Mouse (Mus musculus) midbrain, embryonic 14.5 days (tissue): ENCODE measurements around the gene Tsen34. TPM values are rescaled to one million over a fixed set of nuclear protein-coding genes. Genes with fewer than 3 reads are reported as not detected.

Experiments used
- ATAC-seq: fragments of 200-750 bp; cut with Nextera tagmentation; 2 replicates; pipeline ENCODE4 v1.8.0; 2017; ENCODE audit warnings: moderate number of reproducible peaks, moderate library complexity; ENCODE audit not compliant: low FRiP score, low TSS enrichment
- DNase-seq: peaks from one replicate; pipeline ENCODE4 v3.0.0-alpha.2; 2015
- H3K27ac ChIP-seq: fragments of 300-500 bp; sonication (generic); replicated peaks from 2 replicates; pipeline ENCODE4 v1.5.1; 2014; ENCODE audit warnings: mild to moderate bottlenecking, low read depth, low read length, moderate library complexity
- H3K27me3 ChIP-seq: fragments of 300-500 bp; sonication (generic); 2 replicates; pipeline ENCODE4 v1.6.1; 2014; ENCODE audit warnings: low read length, control low read depth, mixed read lengths; ENCODE audit not compliant: control insufficient read depth, insufficient read depth
- H3K36me3 ChIP-seq: fragments of 300-500 bp; sonication (generic); 2 replicates; pipeline ENCODE4 v1.6.1; 2014; ENCODE audit warnings: low read length, control low read depth; ENCODE audit not compliant: control insufficient read depth, insufficient read depth
- H3K4me1 ChIP-seq: fragments of 300-500 bp; sonication (generic); 2 replicates; pipeline ENCODE4 v1.6.1; 2014; ENCODE audit warnings: mild to moderate bottlenecking, antibody characterized with exemption, low read length, control low read depth; ENCODE audit not compliant: control insufficient read depth, insufficient read depth
- H3K4me2 ChIP-seq: fragments of 300-500 bp; sonication (generic); 2 replicates; pipeline ENCODE4 v1.6.1; 2014; ENCODE audit warnings: mild to moderate bottlenecking, low read length, moderate library complexity
- H3K4me3 ChIP-seq: fragments of 300-500 bp; sonication (generic); replicated peaks from 2 replicates; pipeline ENCODE4 v1.5.1; 2014; ENCODE audit warnings: low read depth, low read length
- H3K9ac ChIP-seq: fragments of 300-500 bp; sonication (generic); replicated peaks from 2 replicates; pipeline ENCODE4 v1.6.1; 2014; ENCODE audit warnings: mild to moderate bottlenecking, low read length, moderate library complexity
- H3K9me3 ChIP-seq: fragments of 300-500 bp; sonication (generic); 2 replicates; pipeline ENCODE4 v1.6.1; 2016; ENCODE audit warnings: low read length, control low read depth, mixed read lengths; ENCODE audit not compliant: control insufficient read depth
- WGBS: fragments of 180-500 bp; shearing (Covaris S2); extraction: QIAGEN DNeasy Blood & Tissue Kit; methylation state at CpG from one replicate; pipeline ENCODE4 v1.1.7; 2014; 5-methylcytosine and 5-hydroxymethylcytosine counted together
- polyA plus RNA-seq: library from polyadenylated mRNA; unstranded; fragments of >200 nt; fragmentation: Nextera tagmentation; extraction: Ambion mirVana; gene quantifications from 2 replicates; pipeline ENCODE4 v1.2.1, GENCODE M21; 2014

Tsen34 gene
- polyA plus RNA-seq = 232 and 277 TPM in 2 replicates

GRCm38 (mm10) chr7:3692382-3692986, at the start of gene Tsen34:
Gene Tsen34 (plus strand): TSS chr7:3692863.
- Histone ChIP-seq H3K27me3 (no peaks in the 10 kb centered on the region), H3K36me3 (peaks cover 23% of the 10 kb centered on the region), H3K4me1 (peaks cover 17% of the 10 kb centered on the region), H3K4me2 (peak within 1 kb of the TSS; percentile 75), H3K4me3 (peak within 1 kb of the TSS; percentile 73), H3K27ac (peak within 1 kb of the TSS; percentile 92), H3K9ac (peak within 1 kb of the TSS; percentile 88), H3K9me3 (no peaks in the 10 kb centered on the region)
- ATAC-seq (peak; percentile 66; the same call in 1 of the 2 replicates), DNase-seq (no peak)
- WGBS = under 1% methylated on average over 49 of the region's 49 CpGs

GRCm38 (mm10) chr7:3643412-3643811, 49.3 kb upstream of the Tsen34 start:
- H3K9me3 ChIP-seq = no peaks in the 10 kb centered on the region
- no peak overlapping the region for H3K4me2 ChIP-seq
- DNase-seq = no peak
- H3K4me1 ChIP-seq = peaks cover 21% of the 10 kb centered on the region
- H3K9ac ChIP-seq = no peak overlapping the region
- no peaks in the 10 kb centered on the region for H3K27me3 ChIP-seq
- peaks cover 33% of the 10 kb centered on the region for H3K36me3 ChIP-seq
- 75% methylated on average over 5 of the region's 5 CpGs for WGBS
- no peak for ATAC-seq
- H3K4me3 ChIP-seq = no peak overlapping the region
- no peak overlapping the region for H3K27ac ChIP-seq

- H3K36me3 ChIP-seq = peaks cover 28% of the 10 kb centered on the region
- no peaks in the 10 kb centered on the region for H3K9me3 ChIP-seq
- H3K4me2 ChIP-seq = peak overlapping the region; percentile 81
- ATAC-seq = no peak
- H3K4me1 ChIP-seq = peaks cover 21% of the 10 kb centered on the region
- H3K27me3 ChIP-seq = no peaks in the 10 kb centered on the region
- H3K4me3 ChIP-seq = peak overlapping the region; percentile 90
- 24% methylated on average over 9 of the region's 9 CpGs for WGBS
- no peak overlapping the region for H3K9ac ChIP-seq
- DNase-seq = no peak
- H3K27ac ChIP-seq = no peak overlapping the region; the same call in 1 of the 2 replicates
Observed at GRCm38 (mm10) chr7:3643843-3644242, 48.8 kb upstream of the Tsen34 start.

GRCm38 (mm10) chr7:3644348-3644671, 48.4 kb upstream of the Tsen34 start:
- 0% methylated on average over 11 of the region's 11 CpGs for WGBS
- H3K4me3 ChIP-seq = peak overlapping the region; percentile 90
- peaks cover 24% of the 10 kb centered on the region for H3K36me3 ChIP-seq
- H3K4me2 ChIP-seq = peak overlapping the region; percentile 81
- H3K27ac ChIP-seq = no peak overlapping the region; the same call in 1 of the 2 replicates
- H3K9ac ChIP-seq = no peak overlapping the region
- no peak for DNase-seq
- no peak for ATAC-seq
- no peaks in the 10 kb centered on the region for H3K9me3 ChIP-seq
- no peaks in the 10 kb centered on the region for H3K27me3 ChIP-seq
- peaks cover 21% of the 10 kb centered on the region for H3K4me1 ChIP-seq

GRCm38 (mm10) chr7:3644672-3645487, 47.8 kb upstream of the Tsen34 start, which contains the start of gene Cnot3:
Gene Cnot3 (plus strand): TSS chr7:3645268.
- Histone ChIP-seq H3K4me2 (peak within 1 kb of the TSS; percentile 81), H3K27me3 (no peaks in the 10 kb centered on the region), H3K36me3 (peaks cover 18% of the 10 kb centered on the region), H3K4me1 (peaks cover 21% of the 10 kb centered on the region), H3K9ac (peak within 1 kb of the TSS; percentile 94), H3K9me3 (no peaks in the 10 kb centered on the region), H3K27ac (peak within 1 kb of the TSS; percentile 96), H3K4me3 (peak within 1 kb of the TSS; percentile 90)
- DNase-seq = peak; percentile 99
- peak; percentile 98 for ATAC-seq
- WGBS = under 1% methylated on average over 57 of the region's 58 CpGs

- WGBS = 1% methylated on average over 53 of the region's 58 CpGs
- H3K27me3 ChIP-seq = no peaks in the 10 kb centered on the region
Observed at GRCm38 (mm10) chr7:3645488-3646025, 47.1 kb upstream of the Tsen34 start.

DNA sequence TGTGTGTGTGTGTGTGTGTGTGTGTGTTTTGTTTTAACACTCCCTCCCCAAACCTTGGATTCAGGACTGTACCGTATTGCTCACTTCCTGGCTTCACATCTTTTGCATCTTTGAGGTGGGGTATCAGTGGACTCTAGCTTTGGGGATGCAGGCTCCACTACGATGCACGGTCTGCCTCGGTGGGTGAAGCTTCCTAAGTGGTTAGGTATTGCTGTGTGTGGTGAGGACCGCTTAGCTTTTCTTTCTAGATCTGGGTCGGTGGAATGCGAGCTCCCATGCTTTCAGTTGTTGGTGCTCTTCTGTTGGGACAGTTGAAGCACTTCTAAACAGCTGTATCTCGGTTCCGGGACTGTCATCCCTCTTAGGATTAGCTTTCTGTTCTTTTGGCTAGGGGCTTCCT, 46.5 kb upstream of the Tsen34 start:
- no peaks in the 10 kb centered on the region for H3K27me3 ChIP-seq
- WGBS = 27% methylated on average over 9 of the region's 9 CpGs

More at GRCm38 (mm10) chr7:3645488-3646025, 47.1 kb upstream of the Tsen34 start:
- Histone ChIP-seq H3K9me3 (no peaks in the 10 kb centered on the region), H3K9ac (peak overlapping the region; percentile 94), H3K4me2 (peak overlapping the region; percentile 81), H3K4me1 (peaks cover 21% of the 10 kb centered on the region), H3K27ac (peak overlapping the region; percentile 96), H3K36me3 (peaks cover 17% of the 10 kb centered on the region), H3K4me3 (peak overlapping the region; percentile 90)
- DNase-seq (no peak), ATAC-seq (no peak)

DNA sequence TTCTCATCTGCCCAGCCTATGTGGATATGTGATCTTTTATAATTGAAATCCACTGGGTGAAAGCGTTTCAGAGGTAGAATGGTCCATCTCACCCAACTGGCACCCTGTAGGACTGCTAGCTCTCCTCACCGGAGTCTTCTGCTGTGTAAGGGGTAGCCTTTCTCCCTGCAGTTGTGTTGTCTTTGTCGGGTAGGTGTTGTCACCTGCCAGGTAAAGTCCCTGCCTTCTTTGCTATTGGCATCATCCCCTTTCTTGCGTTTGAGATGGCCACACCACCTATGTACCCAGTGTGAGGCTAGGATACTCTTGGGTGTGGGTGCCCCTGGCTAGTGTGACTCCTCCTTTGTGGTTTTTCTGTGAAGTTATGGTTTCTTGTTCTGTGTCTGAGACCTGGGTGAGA, 46.0 kb upstream of the Tsen34 start:
- ATAC-seq (no peak), DNase-seq (no peak)
- Histone ChIP-seq H3K4me2 (peak overlapping the region; percentile 81), H3K27me3 (no peaks in the 10 kb centered on the region), H3K4me3 (peak overlapping the region; percentile 90), H3K27ac (no peak overlapping the region), H3K9me3 (no peaks in the 10 kb centered on the region), H3K36me3 (peaks cover 21% of the 10 kb centered on the region), H3K4me1 (peaks cover 21% of the 10 kb centered on the region), H3K9ac (peak overlapping the region; percentile 94)
- 73% methylated on average over 4 of the region's 4 CpGs for WGBS

More for the DNA sequence above, 46.5 kb upstream of the Tsen34 start:
- peak overlapping the region; percentile 96; the same call in 1 of the 2 replicates for H3K27ac ChIP-seq
- peak overlapping the region; percentile 90 for H3K4me3 ChIP-seq
- peaks cover 21% of the 10 kb centered on the region for H3K4me1 ChIP-seq
- ATAC-seq (no peak), DNase-seq (no peak)
- peaks cover 17% of the 10 kb centered on the region for H3K36me3 ChIP-seq
- H3K9me3 ChIP-seq = no peaks in the 10 kb centered on the region
- H3K4me2 ChIP-seq = peak overlapping the region; percentile 81
- H3K9ac ChIP-seq = peak overlapping the region; percentile 94
